Mouse (Mus musculus) adrenal gland, adult 10 weeks (tissue): Measurements from ENCODE around the gene Inhbc. TPM values are rescaled to one million over a fixed set of nuclear protein-coding genes. Genes with fewer than 3 reads are reported as not detected.

ENCODE experiments used
- polyA plus RNA-seq: library from polyadenylated mRNA; stranded (reverse); fragments of 350-450 nt; fragmentation: Illumina TruSeq; extraction: RNeasy Lipid Tissue Mini Kit (QIAGEN cat#74804); gene quantifications from one replicate; pipeline ENCODE4 v1.2.3, GENCODE M21; 2014; ENCODE audit warnings: low read depth, low replicate concordance

The Inhbc gene
- not detected for polyA plus RNA-seq

GRCm38 (mm10) chr10:127369834-127370820 lies at the start of gene Inhbc:
Gene Inhbc (minus strand): TSS chr10:127370431.

GRCm38 (mm10) chr10:127380251-127380691 lies 10.0 kb upstream of the Inhbc start, which contains the start of gene R3hdm2:
Gene R3hdm2 (plus strand): TSS chr10:127380327.

GRCm38 (mm10) chr10:127353909-127354895 lies 16.0 kb downstream of the Inhbc start, which contains the start of gene Inhbe:
Gene Inhbe (minus strand): TSS chr10:127354411.

GRCm38 (mm10) chr10:127341891-127342639 lies 28.2 kb downstream of the Inhbc start, which contains the start of gene Gli1:
Gene Gli1 (minus strand): TSS chr10:127341974.

GRCm38 (mm10) chr10:127321621-127322020 lies 48.6 kb downstream of the Inhbc start, which contains the start of gene Arhgap9:
Gene Arhgap9 (plus strand): TSS chr10:127321964.

GRCm38 (mm10) chr10:127311476-127312355 lies 58.5 kb downstream of the Inhbc start, which contains the start of gene Mars:
Gene Mars (minus strand): TSS chr10:127311786.

Other genes with a start within 250 kb of the Inhbc start
- gene Os9, start 249.3 kb downstream of the Inhbc start, polyA plus RNA-seq: 15.0 TPM
- gene B4galnt1, start 205.2 kb downstream of the Inhbc start, polyA plus RNA-seq: 0.47 TPM
- gene Slc26a10, start 189.8 kb downstream of the Inhbc start, polyA plus RNA-seq: not detected
- gene Arhgef25, start 180.3 kb downstream of the Inhbc start, polyA plus RNA-seq: 8.0 TPM
- gene Dtx3, start 174.7 kb downstream of the Inhbc start, polyA plus RNA-seq: 3.6 TPM
- 18.3 TPM for gene Pip4k2c, start 158.8 kb downstream of the Inhbc start, polyA plus RNA-seq
- 1.8 TPM for gene Kif5a, start 107.1 kb downstream of the Inhbc start, polyA plus RNA-seq
- gene Dctn2, start 104.1 kb downstream of the Inhbc start, polyA plus RNA-seq: 26.5 TPM
- 2.2 TPM for gene Mbd6, start 81.4 kb downstream of the Inhbc start, polyA plus RNA-seq
- 18.8 TPM for gene Mars, start 58.6 kb downstream of the Inhbc start, polyA plus RNA-seq
- 0.70 TPM for gene Arhgap9, start 48.5 kb downstream of the Inhbc start, polyA plus RNA-seq
- not detected for gene Gli1, start 28.5 kb downstream of the Inhbc start, polyA plus RNA-seq
- not detected for gene Inhbe, start 16.0 kb downstream of the Inhbc start, polyA plus RNA-seq
- 216 TPM for gene R3hdm2, start 9.9 kb upstream of the Inhbc start, polyA plus RNA-seq
- gene Stac3, start 131.3 kb upstream of the Inhbc start, polyA plus RNA-seq: not detected
- gene Ndufa4l2, start 144.5 kb upstream of the Inhbc start, polyA plus RNA-seq: 2.6 TPM
- 2.1 TPM for gene Shmt2, start 152.0 kb upstream of the Inhbc start, polyA plus RNA-seq
- gene Nxph4, start 164.1 kb upstream of the Inhbc start, polyA plus RNA-seq: not detected